Mouse (Mus musculus) stomach, embryonic 15.5 days (tissue): ENCODE measurements around the gene Gm13212. TPM values are rescaled to one million over a fixed set of nuclear protein-coding genes. Genes with fewer than 3 reads are reported as not detected.
A peak's percentile ranks its signal among the peaks of the same experiment; 100 is the strongest.
"Not testable (repeated sequence)": the region's sequence is repeated elsewhere in the genome, so short reads cannot be mapped to it uniquely, and the experiment has no call there.

Experiments
- ATAC-seq: fragments of 200-750 bp; cut with Nextera tagmentation; 2 replicates; pipeline ENCODE4 v1.8.0; 2017; ENCODE audit warnings: low read depth, moderate number of reproducible peaks, moderate TSS enrichment; ENCODE audit not compliant: insufficient read depth, low FRiP score
- H3K27ac ChIP-seq: fragments of 300-500 bp; sonication (generic); 2 replicates; pipeline ENCODE4 v1.5.1; 2015; ENCODE audit warnings: mild to moderate bottlenecking, inconsistent platforms
- H3K27me3 ChIP-seq: fragments of 300-500 bp; sonication (generic); replicated peaks from 2 replicates; pipeline ENCODE4 v1.6.1; 2015; ENCODE audit warnings: inconsistent platforms
- H3K36me3 ChIP-seq: fragments of 300-500 bp; sonication (generic); 2 replicates; pipeline ENCODE4 v1.6.1; 2015; ENCODE audit warnings: inconsistent platforms
- H3K4me1 ChIP-seq: fragments of 300-500 bp; sonication (generic); 2 replicates; pipeline ENCODE4 v1.6.1; 2015; ENCODE audit warnings: inconsistent platforms
- H3K4me2 ChIP-seq: fragments of 300-500 bp; sonication (generic); 2 replicates; pipeline ENCODE4 v1.6.1; 2015; ENCODE audit warnings: mild to moderate bottlenecking, inconsistent platforms
- H3K4me3 ChIP-seq: fragments of 300-500 bp; sonication (generic); replicated peaks from 2 replicates; pipeline ENCODE4 v1.5.1; 2015; ENCODE audit warnings: inconsistent platforms
- H3K9ac ChIP-seq: fragments of 300-500 bp; sonication (generic); 2 replicates; pipeline ENCODE4 v1.6.1; 2015; ENCODE audit warnings: inconsistent platforms
- H3K9me3 ChIP-seq: fragments of 300-500 bp; sonication (generic); 2 replicates; pipeline ENCODE4 v1.6.1; 2016; ENCODE audit warnings: inconsistent platforms
- WGBS: fragments of 180-500 bp; shearing (Covaris S2); methylation state at CpG from one replicate; pipeline ENCODE4 v1.1.7; 2015; 5-methylcytosine and 5-hydroxymethylcytosine counted together
- polyA plus RNA-seq: library from polyadenylated mRNA; unstranded; fragments of >200 nt; fragmentation: Nextera tagmentation; extraction: Ambion mirVana; gene quantifications from 2 replicates; pipeline ENCODE4 v1.2.1, GENCODE M21; 2015

Gene Gm13212
- polyA plus RNA-seq, 1 experiment from 2014 or later, result 2.2 TPM

- not testable (repeated sequence) for H3K4me2 ChIP-seq, ATAC-seq, H3K9ac ChIP-seq, H3K9me3 ChIP-seq, H3K36me3 ChIP-seq, H3K4me3 ChIP-seq, H3K27me3 ChIP-seq, H3K27ac ChIP-seq, H3K4me1 ChIP-seq
- 72% methylated on average over 1 of the region's 1 CpGs for WGBS
Observed at GRCm38 (mm10) chr4:145594183-145594582, 9.2 kb downstream of the Gm13212 start.

- not testable (repeated sequence) for ATAC-seq, H3K4me2 ChIP-seq
- 86% methylated on average over 4 of the region's 4 CpGs for WGBS
Observed at GRCm38 (mm10) chr4:145594798-145595197, 9.8 kb downstream of the Gm13212 start.

GRCm38 (mm10) chr4:145640416-145641185 is 55.6 kb downstream of the Gm13212 start:
- H3K4me3 ChIP-seq, H3K36me3 ChIP-seq, H3K27ac ChIP-seq, H3K27me3 ChIP-seq, ATAC-seq, H3K9me3 ChIP-seq, H3K9ac ChIP-seq, H3K4me1 ChIP-seq: not testable (repeated sequence)
- 0 out of 2 replicates have a peak overlapping the region, but pooled peaks have one; percentile 19 for H3K4me2 ChIP-seq
- WGBS, result 24% methylated on average over 74 of the region's 83 CpGs

More at GRCm38 (mm10) chr4:145594798-145595197, 9.8 kb downstream of the Gm13212 start:
- not testable (repeated sequence) for H3K9ac ChIP-seq, H3K4me1 ChIP-seq, H3K4me3 ChIP-seq, H3K27ac ChIP-seq, H3K27me3 ChIP-seq, H3K36me3 ChIP-seq, H3K9me3 ChIP-seq

- H3K27me3 ChIP-seq, result not testable (repeated sequence)
- 84% methylated on average over 3 of the region's 3 CpGs for WGBS
Observed at GRCm38 (mm10) chr4:145670385-145670784, 85.4 kb downstream of the Gm13212 start, which contains the start of gene Zfp980. Gene Zfp980 (plus strand): TSS chr4:145670685.

GRCm38 (mm10) chr4:145674286-145674780 is 89.4 kb downstream of the Gm13212 start:
- not testable (repeated sequence) for H3K4me2 ChIP-seq, H3K27ac ChIP-seq, H3K9me3 ChIP-seq, H3K36me3 ChIP-seq, H3K4me1 ChIP-seq, H3K4me3 ChIP-seq, H3K9ac ChIP-seq, ATAC-seq, H3K27me3 ChIP-seq
- WGBS, result 60% methylated on average over 2 of the region's 2 CpGs

More at GRCm38 (mm10) chr4:145670385-145670784, 85.4 kb downstream of the Gm13212 start, which contains the start of gene Zfp980:
- H3K36me3 ChIP-seq, H3K9ac ChIP-seq, H3K9me3 ChIP-seq, ATAC-seq, H3K4me3 ChIP-seq, H3K4me1 ChIP-seq, H3K27ac ChIP-seq, H3K4me2 ChIP-seq: not testable (repeated sequence)

Other genes with a start within 250 kb of the Gm13212 start
- 0.05 and 0.09 TPM in 2 replicates for gene Zfp990, start 74.4 kb upstream of the Gm13212 start, polyA plus RNA-seq
- not detected in 2 replicates for gene Zfp980, start 85.5 kb downstream of the Gm13212 start, polyA plus RNA-seq